Mouse (Mus musculus): Measurements from ENCODE around the gene Snap29.

- TF ChIP-seq CTCF (IDR thresholded peaks at IDR 0.05; ENCODE audit: extremely low read depth, insufficient read length, insufficient replicate concordance, low read depth, low read length) (no peak), POLR2A (IDR thresholded peaks at IDR 0.05; ENCODE audit: low read depth, low read length) (no peak)
Observed at GRCm38 (mm10) chr16:17356031-17356430, 49.8 kb upstream of the Snap29 start.

All from small intestine, adult 2 months (tissue).